Mouse (Mus musculus): ENCODE measurements around the gene Selenos. TPM values are rescaled to one million over a fixed set of nuclear protein-coding genes. Genes with fewer than 3 reads are reported as not detected.

Gene Selenos
- polyA plus RNA-seq, 1 experiment from 2014 or later = 145 TPM

DNA sequence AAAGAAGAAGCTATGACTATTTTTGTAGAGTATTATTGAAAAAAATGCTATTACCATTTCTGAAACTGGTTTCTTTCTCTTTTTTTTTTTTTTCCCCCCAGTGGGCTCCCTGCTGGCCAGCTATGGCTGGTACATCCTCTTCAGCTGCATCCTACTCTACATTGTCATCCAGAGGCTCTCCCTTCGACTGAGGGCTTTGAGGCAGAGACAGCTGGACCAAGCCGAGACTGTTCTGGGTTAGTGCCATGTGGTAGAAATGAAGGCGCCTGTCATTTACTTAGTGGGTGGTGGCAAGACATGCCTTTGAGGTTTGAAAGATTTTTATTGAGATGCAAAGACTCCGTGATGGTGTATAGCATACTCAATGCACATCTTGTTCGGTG lies 773 bp downstream of the Selenos start:
- Histone ChIP-seq H3K27ac (peak overlapping the region; percentile 91; the same call in 1 of the 2 replicates), H3K36me3 (ENCODE audit: insufficient read depth, low read length) (peaks cover 27% of the 10 kb centered on the region), H3K4me3 (replicated peaks; ENCODE audit: low read depth, low read length) (peak overlapping the region; percentile 78), H3K9ac (ENCODE audit: low read depth, low read length) (peak overlapping the region; percentile 86), H3K4me2 (ENCODE audit: low read length) (peak overlapping the region; percentile 89), H3K4me1 (replicated peaks; ENCODE audit: insufficient read depth, low read length) (0 out of 2 replicates have a peak, but pooled peaks cover 7% of the 10 kb centered on the region), H3K27me3 (ENCODE audit: insufficient read depth, low read length) (no peaks in the 10 kb centered on the region), H3K9me3 (replicated peaks; ENCODE audit: low read length) (no peaks in the 10 kb centered on the region)
- peak; percentile 38 for TF ChIP-seq CTCF (IDR thresholded peaks at IDR 0.05; ENCODE audit: low read depth)
- WGBS = 36% methylated on average over 5 of the region's 5 CpGs
- ATAC-seq (replicated peaks; ENCODE audit: low FRiP score, low read depth) (no peak), DNase-seq (ENCODE audit: low spot score) (peak; percentile 45)

- 69% methylated on average over 6 of the region's 6 CpGs for WGBS
- 0 out of 2 replicates have a peak, but pooled peaks cover 7% of the 10 kb centered on the region for H3K4me1 ChIP-seq (replicated peaks; ENCODE audit: insufficient read depth, low read length)
- H3K9ac ChIP-seq (ENCODE audit: low read depth, low read length) = no peak overlapping the region
- DNase-seq (ENCODE audit: low spot score) = no peak
- no peaks in the 10 kb centered on the region for H3K9me3 ChIP-seq (replicated peaks; ENCODE audit: low read length)
- H3K4me2 ChIP-seq (ENCODE audit: low read length) = no peak overlapping the region
- ATAC-seq (replicated peaks; ENCODE audit: low FRiP score, low read depth) = no peak
- H3K27me3 ChIP-seq (ENCODE audit: insufficient read depth, low read length) = no peaks in the 10 kb centered on the region
- TF ChIP-seq CTCF (IDR thresholded peaks at IDR 0.05; ENCODE audit: low read depth) = no peak
- no peak overlapping the region for H3K4me3 ChIP-seq (replicated peaks; ENCODE audit: low read depth, low read length)
- H3K27ac ChIP-seq = no peak overlapping the region
- peaks cover 52% of the 10 kb centered on the region for H3K36me3 ChIP-seq (ENCODE audit: insufficient read depth, low read length)
Observed at GRCm38 (mm10) chr7:66083757-66084156, 4.3 kb downstream of the Selenos start.

- WGBS = 63% methylated on average over 7 of the region's 7 CpGs
- Histone ChIP-seq H3K9ac (ENCODE audit: low read depth, low read length) (no peak overlapping the region), H3K9me3 (replicated peaks; ENCODE audit: low read length) (no peaks in the 10 kb centered on the region), H3K36me3 (ENCODE audit: insufficient read depth, low read length) (peaks cover 58% of the 10 kb centered on the region), H3K27ac (no peak overlapping the region), H3K4me3 (replicated peaks; ENCODE audit: low read depth, low read length) (no peak overlapping the region), H3K4me2 (ENCODE audit: low read length) (no peak overlapping the region), H3K4me1 (replicated peaks; ENCODE audit: insufficient read depth, low read length) (0 out of 2 replicates have a peak, but pooled peaks cover 7% of the 10 kb centered on the region), H3K27me3 (ENCODE audit: insufficient read depth, low read length) (no peaks in the 10 kb centered on the region)
- no peak for TF ChIP-seq CTCF (IDR thresholded peaks at IDR 0.05; ENCODE audit: low read depth)
- ATAC-seq (replicated peaks; ENCODE audit: low FRiP score, low read depth) = no peak
- DNase-seq (ENCODE audit: low spot score) = no peak
Observed at GRCm38 (mm10) chr7:66084546-66084945, 5.1 kb downstream of the Selenos start.

DNA sequence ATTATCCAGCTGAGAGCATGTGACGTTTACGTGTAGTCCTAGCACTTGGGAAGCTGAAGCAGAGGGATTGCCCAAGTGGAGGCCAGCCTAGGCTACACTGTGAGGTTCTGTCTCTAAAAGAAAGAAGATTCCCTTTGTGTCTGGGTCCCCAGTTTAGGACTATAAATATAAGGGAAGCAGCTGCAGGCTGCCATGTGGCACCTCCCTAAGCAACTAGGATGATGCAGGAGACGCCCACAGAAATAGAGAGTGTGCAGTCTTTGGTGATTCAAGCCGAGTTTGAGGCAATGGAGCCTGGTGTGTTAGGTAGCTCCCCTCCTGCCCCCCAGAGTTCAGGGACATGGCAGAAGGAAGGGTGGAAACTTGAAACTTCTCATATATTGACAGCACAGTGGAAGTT lies 8.2 kb downstream of the Selenos start:
- H3K36me3 ChIP-seq (ENCODE audit: insufficient read depth, low read length) = peaks cover 76% of the 10 kb centered on the region
- DNase-seq (ENCODE audit: low spot score) (no peak), ATAC-seq (replicated peaks; ENCODE audit: low FRiP score, low read depth) (no peak)
- H3K27me3 ChIP-seq (ENCODE audit: insufficient read depth, low read length) = no peaks in the 10 kb centered on the region
- TF ChIP-seq CTCF (IDR thresholded peaks at IDR 0.05; ENCODE audit: low read depth) = no peak
- no peaks in the 10 kb centered on the region for H3K9me3 ChIP-seq (replicated peaks; ENCODE audit: low read length)
- no peak overlapping the region for H3K4me3 ChIP-seq (replicated peaks; ENCODE audit: low read depth, low read length)
- 83% methylated on average over 4 of the region's 4 CpGs for whole genome bisulfite sequencing
- no peaks in the 10 kb centered on the region for H3K4me1 ChIP-seq (replicated peaks; ENCODE audit: insufficient read depth, low read length)
- no peak overlapping the region for H3K4me2 ChIP-seq (ENCODE audit: low read length)
- no peak overlapping the region for H3K9ac ChIP-seq (ENCODE audit: low read depth, low read length)
- no peak overlapping the region for H3K27ac ChIP-seq

DNA sequence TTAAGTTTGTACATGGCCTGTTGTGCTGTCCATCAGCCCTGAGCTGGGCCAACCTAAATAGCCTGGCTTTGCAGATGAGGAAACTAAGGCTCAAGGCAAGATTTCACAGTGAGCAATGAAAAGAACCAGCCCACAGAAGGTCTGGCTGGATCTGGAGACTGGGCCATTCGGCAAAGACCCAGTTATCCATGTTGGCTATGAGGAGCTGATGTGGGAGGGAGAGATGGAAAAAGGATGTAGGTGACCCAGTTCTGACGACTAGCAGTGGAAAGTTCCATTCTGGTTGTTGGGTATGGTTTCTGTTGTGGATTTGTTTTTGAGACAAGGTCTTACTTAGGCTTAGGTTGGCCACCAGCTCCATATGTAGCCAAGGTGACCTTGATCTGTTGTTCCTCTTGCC lies 8.6 kb downstream of the Selenos start:
- no peaks in the 10 kb centered on the region for H3K9me3 ChIP-seq (replicated peaks; ENCODE audit: low read length)
- 82% methylated on average over 2 of the region's 2 CpGs for WGBS
- peaks cover 80% of the 10 kb centered on the region for H3K36me3 ChIP-seq (ENCODE audit: insufficient read depth, low read length)
- H3K4me2 ChIP-seq (ENCODE audit: low read length) = no peak overlapping the region
- no peak overlapping the region for H3K4me3 ChIP-seq (replicated peaks; ENCODE audit: low read depth, low read length)
- H3K27ac ChIP-seq = no peak overlapping the region
- DNase-seq (ENCODE audit: low spot score) = no peak
- no peaks in the 10 kb centered on the region for H3K4me1 ChIP-seq (replicated peaks; ENCODE audit: insufficient read depth, low read length)
- TF ChIP-seq CTCF (IDR thresholded peaks at IDR 0.05; ENCODE audit: low read depth) = no peak
- H3K27me3 ChIP-seq (ENCODE audit: insufficient read depth, low read length) = no peaks in the 10 kb centered on the region
- no peak overlapping the region for H3K9ac ChIP-seq (ENCODE audit: low read depth, low read length)
- no peak for ATAC-seq (replicated peaks; ENCODE audit: low FRiP score, low read depth)

DNA sequence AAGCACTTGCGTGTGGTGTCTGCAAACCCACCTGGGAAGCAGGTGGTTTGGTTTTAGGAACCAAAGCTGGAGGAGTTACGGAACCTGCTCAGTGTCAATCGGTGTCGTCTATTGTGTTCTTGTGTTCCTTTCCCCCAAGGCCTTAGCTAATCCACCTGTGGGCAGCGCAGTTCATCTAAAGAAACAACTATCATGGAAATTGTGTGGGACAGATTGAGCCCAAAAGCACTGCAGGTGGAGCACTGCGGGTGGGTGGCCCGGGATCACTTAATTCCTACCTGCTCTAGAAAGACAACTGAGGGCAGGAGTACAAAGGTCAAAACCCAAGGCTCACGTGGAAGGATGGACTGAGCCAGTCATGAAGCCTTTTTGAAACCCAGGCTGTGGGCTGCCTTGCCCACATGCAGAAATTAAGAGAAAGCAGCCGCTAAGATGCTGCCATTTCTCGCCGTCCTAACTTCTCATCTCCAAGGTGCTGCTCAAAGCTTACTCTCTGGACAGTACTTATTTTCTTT lies 11.3 kb downstream of the Selenos start:
- no peaks in the 10 kb centered on the region for H3K9me3 ChIP-seq (replicated peaks; ENCODE audit: low read length)
- DNase-seq (ENCODE audit: low spot score) = no peak
- no peaks in the 10 kb centered on the region for H3K27me3 ChIP-seq (ENCODE audit: insufficient read depth, low read length)
- H3K4me1 ChIP-seq (replicated peaks; ENCODE audit: insufficient read depth, low read length) = no peaks in the 10 kb centered on the region
- peaks cover 58% of the 10 kb centered on the region for H3K36me3 ChIP-seq (ENCODE audit: insufficient read depth, low read length)
- H3K9ac ChIP-seq (ENCODE audit: low read depth, low read length) = no peak overlapping the region
- no peak overlapping the region for H3K4me3 ChIP-seq (replicated peaks; ENCODE audit: low read depth, low read length)
- ATAC-seq (replicated peaks; ENCODE audit: low FRiP score, low read depth) = no peak
- H3K27ac ChIP-seq = no peak overlapping the region
- 88% methylated on average over 11 of the region's 11 CpGs for WGBS
- H3K4me2 ChIP-seq (ENCODE audit: low read length) = no peak overlapping the region
- no peak for TF ChIP-seq CTCF (IDR thresholded peaks at IDR 0.05; ENCODE audit: low read depth)

GRCm38 (mm10) chr7:66091553-66091952 lies 12.1 kb downstream of the Selenos start:
- peaks cover 53% of the 10 kb centered on the region for H3K36me3 ChIP-seq (ENCODE audit: insufficient read depth, low read length)
- DNase-seq (ENCODE audit: low spot score) (no peak), ATAC-seq (replicated peaks; ENCODE audit: low FRiP score, low read depth) (0 out of 2 replicates have a peak, but pooled peaks have one; percentile 17)
- no peak overlapping the region for H3K9ac ChIP-seq (ENCODE audit: low read depth, low read length)
- no peak overlapping the region for H3K4me3 ChIP-seq (replicated peaks; ENCODE audit: low read depth, low read length)
- no peak overlapping the region for H3K4me2 ChIP-seq (ENCODE audit: low read length)
- H3K27ac ChIP-seq = no peak overlapping the region
- H3K9me3 ChIP-seq (replicated peaks; ENCODE audit: low read length) = no peaks in the 10 kb centered on the region
- WGBS = 81% methylated on average over 7 of the region's 7 CpGs
- no peaks in the 10 kb centered on the region for H3K27me3 ChIP-seq (ENCODE audit: insufficient read depth, low read length)
- no peak for TF ChIP-seq CTCF (IDR thresholded peaks at IDR 0.05; ENCODE audit: low read depth)
- no peaks in the 10 kb centered on the region for H3K4me1 ChIP-seq (replicated peaks; ENCODE audit: insufficient read depth, low read length)

Data from kidney, postnatal 0 days (tissue).